Mouse (Mus musculus): ENCODE data around the gene Olfr629. TPM values are rescaled to one million over a fixed set of nuclear protein-coding genes. Genes with fewer than 3 reads are reported as not detected.
A peak's percentile ranks its signal among the peaks of the same experiment; 100 is the strongest.
"Not testable (repeated sequence)": the region's sequence is repeated elsewhere in the genome, so short reads cannot be mapped to it uniquely, and the experiment has no call there.

The Olfr629 gene
- 0.07 and 0.09 TPM in 2 replicates for polyA plus RNA-seq (2015; fragmentation: Nextera tagmentation; extraction: Ambion mirVana)

DNA sequence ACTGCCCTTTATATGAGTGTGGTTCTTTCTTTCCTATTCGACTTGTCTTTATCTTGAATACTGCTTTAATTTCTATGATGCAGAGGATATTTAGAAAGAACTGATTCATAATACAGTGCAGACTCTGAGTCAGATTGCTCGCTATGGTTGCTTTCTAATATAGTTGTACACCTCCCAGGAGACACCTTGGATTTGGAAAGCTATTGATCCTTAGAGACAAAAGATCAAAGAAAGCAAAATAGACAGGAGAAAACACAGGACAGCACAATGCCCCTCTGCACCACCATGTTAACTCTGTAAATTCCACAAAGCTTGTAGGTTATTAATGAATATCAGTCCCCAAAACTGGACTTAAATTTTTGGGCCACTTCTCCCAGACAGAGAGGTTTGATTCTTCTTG, at the start of gene Olfr629:
Gene Olfr629 (minus strand): TSS at position 101 of the 400 bp plus-strand sequence.
- Histone ChIP-seq H3K4me3 (ENCODE audit: low read depth, low read length) (no peak within 1 kb of the TSS), H3K36me3 (replicated peaks; ENCODE audit: insufficient read depth, low read length) (no peaks in the 10 kb centered on the region), H3K27me3 (ENCODE audit: insufficient read depth, low read length) (no peaks in the 10 kb centered on the region), H3K27ac (ENCODE audit: low read depth) (no peak within 1 kb of the TSS), H3K4me2 (ENCODE audit: low read depth, low read length) (no peak within 1 kb of the TSS), H3K9ac (replicated peaks) (no peak within 1 kb of the TSS), H3K4me1 (ENCODE audit: insufficient read depth) (no peaks in the 10 kb centered on the region), H3K9me3 (ENCODE audit: low read length) (no peaks in the 10 kb centered on the region)
- no peak for ATAC-seq
- TF ChIP-seq CTCF (IDR thresholded peaks at IDR 0.05; ENCODE audit: low read depth) = no peak
- TF ChIP-seq EP300 (IDR thresholded peaks at IDR 0.05; ENCODE audit: low read depth) = no peak
- DNase-seq = no peak
- WGBS (ENCODE audit: insufficient replicate concordance) = 70% methylated on average over 2 of the region's 2 CpGs

DNA sequence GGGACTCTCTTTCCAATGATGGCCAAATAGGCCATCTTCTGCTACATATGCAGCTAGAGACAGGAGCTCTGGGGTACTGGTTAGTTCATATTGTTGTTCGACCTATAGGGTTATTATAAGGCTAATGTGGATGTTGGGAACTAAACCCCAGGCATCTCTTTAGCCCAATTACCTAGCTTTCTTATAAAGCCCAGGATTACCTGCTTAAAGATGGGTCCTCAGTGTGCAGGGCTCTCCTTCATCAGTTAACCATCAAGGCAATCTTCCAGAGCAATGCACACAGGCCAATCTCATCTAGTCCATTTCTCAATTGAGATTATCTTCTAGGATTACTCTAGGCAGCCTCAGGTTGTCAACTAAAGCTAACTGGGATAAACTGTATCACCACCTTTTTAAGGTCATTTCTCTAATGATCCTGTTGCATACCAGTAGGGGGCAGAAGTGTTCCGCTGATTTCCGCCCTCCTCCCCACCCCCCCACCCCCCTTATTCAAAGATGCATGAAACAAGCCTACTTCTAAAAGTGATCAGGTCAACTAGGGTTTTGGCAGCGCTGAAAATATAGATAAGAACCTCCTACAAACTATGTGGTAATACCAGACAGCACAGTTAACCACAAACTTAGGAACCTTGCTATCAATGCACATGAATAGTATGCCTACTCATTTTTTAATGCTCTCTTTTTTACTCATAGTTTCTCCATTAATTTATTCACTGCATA, 48.1 kb upstream of the Olfr629 start:
- TF ChIP-seq EP300 (IDR thresholded peaks at IDR 0.05; ENCODE audit: low read depth) (peak; percentile 83), CTCF (IDR thresholded peaks at IDR 0.05; ENCODE audit: low read depth) (peak; percentile 55)
- H3K4me3 ChIP-seq (ENCODE audit: low read depth, low read length) = no peak overlapping the region
- peak; percentile 41 for DNase-seq
- no peak overlapping the region for H3K9ac ChIP-seq (replicated peaks)
- peak; percentile 86 for ATAC-seq
- WGBS (ENCODE audit: insufficient replicate concordance) = 17% methylated on average over 4 of the region's 4 CpGs
- no peaks in the 10 kb centered on the region for H3K27me3 ChIP-seq (ENCODE audit: insufficient read depth, low read length)
- H3K4me1 ChIP-seq (ENCODE audit: insufficient read depth) = no peaks in the 10 kb centered on the region
- H3K4me2 ChIP-seq (ENCODE audit: low read depth, low read length) = no peak overlapping the region
- no peaks in the 10 kb centered on the region for H3K36me3 ChIP-seq (replicated peaks; ENCODE audit: insufficient read depth, low read length)
- no peak overlapping the region for H3K27ac ChIP-seq (ENCODE audit: low read depth)
- H3K9me3 ChIP-seq (ENCODE audit: low read length) = no peaks in the 10 kb centered on the region

DNA sequence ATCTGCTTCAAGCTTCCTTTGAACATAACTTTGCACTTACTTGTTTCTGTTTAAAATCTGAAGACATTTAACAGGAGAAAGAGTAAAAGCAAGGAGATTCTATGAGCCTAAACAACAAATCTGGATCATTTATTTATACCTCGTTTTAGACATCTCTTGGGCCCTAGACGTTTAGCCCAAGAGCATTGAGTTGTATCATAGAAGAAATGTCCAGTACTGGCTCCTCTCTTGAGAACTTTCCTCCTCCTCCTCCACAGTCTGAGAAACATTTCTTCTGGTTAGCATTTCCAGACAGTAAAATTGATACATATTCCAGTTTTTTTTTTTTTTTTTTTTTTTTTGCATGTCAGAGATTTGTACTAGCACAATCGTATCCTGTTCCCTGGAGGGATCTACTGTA, 47.0 kb upstream of the Olfr629 start, which contains the start of gene Olfr67:
Gene Olfr67 (minus strand): TSS at position 101 of the 400 bp plus-strand sequence.
- Histone ChIP-seq H3K27me3 (ENCODE audit: insufficient read depth, low read length) (no peaks in the 10 kb centered on the region), H3K4me2 (ENCODE audit: low read depth, low read length) (no peak within 1 kb of the TSS), H3K4me3 (ENCODE audit: low read depth, low read length) (no peak within 1 kb of the TSS), H3K36me3 (replicated peaks; ENCODE audit: insufficient read depth, low read length) (no peaks in the 10 kb centered on the region), H3K4me1 (ENCODE audit: insufficient read depth) (no peaks in the 10 kb centered on the region), H3K27ac (ENCODE audit: low read depth) (no peak within 1 kb of the TSS), H3K9me3 (ENCODE audit: low read length) (no peaks in the 10 kb centered on the region), H3K9ac (replicated peaks) (no peak within 1 kb of the TSS)
- TF ChIP-seq EP300 (IDR thresholded peaks at IDR 0.05; ENCODE audit: low read depth) (no peak), CTCF (IDR thresholded peaks at IDR 0.05; ENCODE audit: low read depth) (no peak)
- no peak for DNase-seq
- 75% methylated on average over 3 of the region's 3 CpGs for WGBS (ENCODE audit: insufficient replicate concordance)
- ATAC-seq = no peak

DNA sequence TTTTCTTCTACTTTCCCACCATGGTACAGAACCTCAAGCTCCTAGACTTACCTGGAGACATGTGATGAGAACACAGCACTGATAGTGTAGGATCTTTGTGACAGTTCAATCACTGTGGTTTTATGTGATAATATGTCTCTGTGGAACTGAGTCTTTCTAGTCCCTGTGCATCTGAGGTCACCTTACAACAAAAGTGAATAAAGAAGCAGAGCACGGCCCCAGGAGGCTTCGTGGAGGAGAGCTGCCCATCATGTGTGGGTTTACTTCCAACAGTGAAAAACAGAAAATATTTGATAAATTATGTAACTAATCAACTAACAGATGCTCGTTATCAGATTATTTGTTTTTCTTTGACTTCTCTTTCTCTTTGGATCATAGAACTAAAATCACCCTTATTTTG, 34.9 kb upstream of the Olfr629 start, which contains the start of gene Olfr68:
Gene Olfr68 (minus strand): TSS at position 101 of the 400 bp plus-strand sequence.
- TF ChIP-seq EP300 (IDR thresholded peaks at IDR 0.05; ENCODE audit: low read depth) (no peak), CTCF (IDR thresholded peaks at IDR 0.05; ENCODE audit: low read depth) (no peak)
- DNase-seq (no peak), ATAC-seq (no peak)
- WGBS (ENCODE audit: insufficient replicate concordance) = 75% methylated on average over 3 of the region's 3 CpGs
- no peak within 1 kb of the TSS for H3K27ac ChIP-seq (ENCODE audit: low read depth)
- no peak within 1 kb of the TSS for H3K9ac ChIP-seq (replicated peaks)
- H3K4me2 ChIP-seq (ENCODE audit: low read depth, low read length) = no peak within 1 kb of the TSS
- H3K4me1 ChIP-seq (ENCODE audit: insufficient read depth) = no peaks in the 10 kb centered on the region
- no peaks in the 10 kb centered on the region for H3K9me3 ChIP-seq (ENCODE audit: low read length)
- no peaks in the 10 kb centered on the region for H3K36me3 ChIP-seq (replicated peaks; ENCODE audit: insufficient read depth, low read length)
- H3K4me3 ChIP-seq (ENCODE audit: low read depth, low read length) = no peak within 1 kb of the TSS
- H3K27me3 ChIP-seq (ENCODE audit: insufficient read depth, low read length) = no peaks in the 10 kb centered on the region

DNA sequence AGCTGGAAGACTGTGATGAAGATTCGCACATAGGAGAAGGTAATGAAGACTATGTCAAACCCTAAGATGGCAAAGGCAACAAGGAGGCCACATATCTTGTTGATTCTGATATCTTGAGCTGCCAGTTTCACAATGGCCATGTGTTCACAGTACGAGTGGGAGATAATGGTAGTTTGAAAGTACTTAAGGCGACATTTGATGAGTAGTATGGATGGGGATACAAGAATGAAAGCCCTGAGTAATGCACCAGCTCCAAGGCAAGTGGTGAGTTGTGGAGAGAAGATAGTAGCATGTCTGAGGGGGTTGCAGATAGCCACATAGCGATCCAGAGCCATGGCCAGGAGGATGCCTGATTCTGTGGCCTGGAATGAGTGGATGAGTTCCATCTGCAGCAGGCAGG, 32.9 kb upstream of the Olfr629 start:
- not testable (repeated sequence) for H3K4me2 ChIP-seq (ENCODE audit: low read depth, low read length); H3K4me1 ChIP-seq (ENCODE audit: insufficient read depth); H3K4me3 ChIP-seq (ENCODE audit: low read depth, low read length); H3K36me3 ChIP-seq (replicated peaks; ENCODE audit: insufficient read depth, low read length); H3K9me3 ChIP-seq (ENCODE audit: low read length); H3K27ac ChIP-seq (ENCODE audit: low read depth); DNase-seq; H3K9ac ChIP-seq (replicated peaks); H3K27me3 ChIP-seq (ENCODE audit: insufficient read depth, low read length)
- 70% methylated on average over 4 of the region's 4 CpGs for WGBS (ENCODE audit: insufficient replicate concordance)
- peak; percentile 51 for ATAC-seq

DNA sequence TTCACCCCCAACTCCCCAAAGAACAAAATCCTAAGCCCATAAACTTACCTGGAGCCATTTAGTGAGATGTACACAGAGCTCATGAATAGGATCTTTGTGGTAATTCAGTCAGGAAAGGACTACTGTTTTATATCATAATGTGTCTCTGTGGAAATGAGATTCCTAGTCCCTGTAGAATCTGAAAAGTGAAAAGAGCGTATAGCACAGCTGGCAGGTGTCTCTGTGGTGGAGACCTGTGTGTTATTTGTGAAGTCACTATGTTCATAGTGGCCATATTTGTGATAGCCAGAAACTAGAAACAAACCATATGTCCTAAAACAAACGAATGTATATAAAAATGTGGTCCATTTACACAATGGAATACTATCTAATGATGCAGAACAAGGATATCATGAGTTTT, 26.8 kb upstream of the Olfr629 start, which contains the start of gene Olfr69:
Gene Olfr69 (minus strand): TSS at position 101 of the 400 bp plus-strand sequence.
- Histone ChIP-seq H3K4me1 (ENCODE audit: insufficient read depth) (no peaks in the 10 kb centered on the region), H3K27me3 (ENCODE audit: insufficient read depth, low read length) (no peaks in the 10 kb centered on the region), H3K9me3 (ENCODE audit: low read length) (no peaks in the 10 kb centered on the region), H3K4me3 (ENCODE audit: low read depth, low read length) (no peak within 1 kb of the TSS), H3K27ac (ENCODE audit: low read depth) (no peak within 1 kb of the TSS), H3K4me2 (ENCODE audit: low read depth, low read length) (no peak within 1 kb of the TSS), H3K36me3 (replicated peaks; ENCODE audit: insufficient read depth, low read length) (no peaks in the 10 kb centered on the region), H3K9ac (replicated peaks) (no peak within 1 kb of the TSS)
- 76% methylated on average over 2 of the region's 2 CpGs for WGBS (ENCODE audit: insufficient replicate concordance)
- ATAC-seq (no peak), DNase-seq (no peak)
- TF ChIP-seq EP300 (IDR thresholded peaks at IDR 0.05; ENCODE audit: low read depth) = no peak
- TF ChIP-seq CTCF (IDR thresholded peaks at IDR 0.05; ENCODE audit: low read depth) = no peak

DNA sequence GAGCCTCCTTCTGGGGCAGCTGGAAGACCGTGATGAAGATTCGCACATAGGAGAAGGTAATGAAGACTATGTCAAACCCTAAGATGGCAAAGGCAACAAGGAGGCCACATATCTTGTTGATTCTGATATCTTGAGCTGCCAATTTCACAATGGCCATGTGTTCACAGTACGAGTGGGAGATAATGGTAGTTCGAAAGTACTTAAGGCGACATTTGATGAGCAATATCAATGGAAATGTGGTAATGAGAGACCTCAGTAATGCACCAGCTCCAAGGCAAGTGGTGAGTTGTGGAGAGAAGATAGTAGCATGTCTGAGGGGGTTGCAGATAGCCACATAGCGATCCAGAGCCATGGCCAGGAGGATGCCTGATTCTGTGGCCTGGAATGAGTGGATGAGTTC, 22.9 kb upstream of the Olfr629 start:
- H3K9ac ChIP-seq (replicated peaks); H3K27ac ChIP-seq (ENCODE audit: low read depth); H3K4me1 ChIP-seq (ENCODE audit: insufficient read depth); DNase-seq; ATAC-seq; H3K27me3 ChIP-seq (ENCODE audit: insufficient read depth, low read length); H3K4me3 ChIP-seq (ENCODE audit: low read depth, low read length); H3K9me3 ChIP-seq (ENCODE audit: low read length); H3K4me2 ChIP-seq (ENCODE audit: low read depth, low read length); H3K36me3 ChIP-seq (replicated peaks; ENCODE audit: insufficient read depth, low read length): not testable (repeated sequence)
- WGBS (ENCODE audit: insufficient replicate concordance) = 58% methylated on average over 6 of the region's 6 CpGs

DNA sequence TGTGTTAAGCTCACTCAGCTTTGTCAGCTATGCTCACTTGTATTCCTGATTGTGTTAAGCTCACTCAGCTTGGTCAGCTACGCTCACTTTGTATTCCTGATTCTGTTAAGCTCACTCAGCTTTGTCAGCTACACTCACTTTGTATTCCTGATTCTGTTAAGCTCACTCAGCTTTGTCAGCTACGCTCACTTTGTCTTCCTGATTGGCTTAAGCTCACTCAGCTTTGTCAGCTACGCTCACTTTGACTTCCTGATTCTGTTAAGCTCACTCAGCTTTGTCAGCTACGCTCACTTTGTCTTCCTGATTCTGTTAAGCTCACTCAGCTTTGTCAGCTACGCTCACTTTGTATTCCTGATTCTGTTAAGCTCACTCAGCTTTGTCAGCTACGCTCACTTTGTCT, 17.5 kb upstream of the Olfr629 start:
- not testable (repeated sequence) for H3K27ac ChIP-seq (ENCODE audit: low read depth); H3K9ac ChIP-seq (replicated peaks); DNase-seq; H3K36me3 ChIP-seq (replicated peaks; ENCODE audit: insufficient read depth, low read length); H3K4me1 ChIP-seq (ENCODE audit: insufficient read depth); H3K9me3 ChIP-seq (ENCODE audit: low read length); H3K4me3 ChIP-seq (ENCODE audit: low read depth, low read length); H3K27me3 ChIP-seq (ENCODE audit: insufficient read depth, low read length); ATAC-seq
- 0 out of 2 replicates have a peak overlapping the region, but pooled peaks have one; percentile 18 for H3K4me2 ChIP-seq (ENCODE audit: low read depth, low read length)
- WGBS (ENCODE audit: insufficient replicate concordance) = 27% methylated on average over 6 of the region's 6 CpGs
